Mouse (Mus musculus): Measurements from ENCODE around the gene Slc6a11. TPM values are rescaled to one million over a fixed set of nuclear protein-coding genes. Genes with fewer than 3 reads are reported as not detected.

The Slc6a11 gene
- total and polyA plus RNA-seq, 3 experiments = not detected

GRCm38 (mm10) chr6:114228196-114228595 is 97.2 kb downstream of the Slc6a11 start:
- Histone ChIP-seq H3K79me2 (ENCODE audit: control insufficient read depth, insufficient read depth, low read length, poor library complexity) (no peaks in the 10 kb centered on the region), H3K9ac (ENCODE audit: control insufficient read depth, low read depth, low read length, poor library complexity, severe bottlenecking) (no peak overlapping the region), H3K9me3 (replicated peaks; ENCODE audit: insufficient read depth, low read length) (no peaks in the 10 kb centered on the region), H3K27me3 (ENCODE audit: control insufficient read depth in 1 of 2, insufficient read depth in 2 of 2, low read length in 2 of 2) (no peaks in the 10 kb centered on the region), H3K36me3 (ENCODE audit: control insufficient read depth in 1 of 2, insufficient read depth in 2 of 2, low read length in 2 of 2) (no peaks in the 10 kb centered on the region), H3K27ac (ENCODE audit: control insufficient read depth, low read depth, low read length) (no peak overlapping the region), H3K4me1 (ENCODE audit: control insufficient read depth in 1 of 2, insufficient read depth in 2 of 2, low read length in 2 of 2) (no peaks in the 10 kb centered on the region), H3K4me3 (ENCODE audit: control insufficient read depth in 1 of 2, insufficient read depth in 1 of 2, low read depth in 2 of 2, low read length in 2 of 2) (no peak overlapping the region)
- TF ChIP-seq MEF2A (IDR thresholded peaks at IDR 0.05; ENCODE audit: extremely low read depth, insufficient replicate concordance, low read depth, low read length, poor library complexity, severe bottlenecking) (no peak), ZKSCAN1 (IDR thresholded peaks at IDR 0.05; ENCODE audit: low read depth, low read length) (no peak), CHD2 (IDR thresholded peaks at IDR 0.05; ENCODE audit: low read length) (no peak), RAD21 (IDR thresholded peaks at IDR 0.05; ENCODE audit: low read depth, low read length) (no peak), TBP (IDR thresholded peaks at IDR 0.05; ENCODE audit: low read depth, low read length) (no peak), JUND (IDR thresholded peaks at IDR 0.05; ENCODE audit: low read depth, low read length) (no peak)
- DNase-seq (ENCODE audit: low read depth, low spot score) = no peak

DNA sequence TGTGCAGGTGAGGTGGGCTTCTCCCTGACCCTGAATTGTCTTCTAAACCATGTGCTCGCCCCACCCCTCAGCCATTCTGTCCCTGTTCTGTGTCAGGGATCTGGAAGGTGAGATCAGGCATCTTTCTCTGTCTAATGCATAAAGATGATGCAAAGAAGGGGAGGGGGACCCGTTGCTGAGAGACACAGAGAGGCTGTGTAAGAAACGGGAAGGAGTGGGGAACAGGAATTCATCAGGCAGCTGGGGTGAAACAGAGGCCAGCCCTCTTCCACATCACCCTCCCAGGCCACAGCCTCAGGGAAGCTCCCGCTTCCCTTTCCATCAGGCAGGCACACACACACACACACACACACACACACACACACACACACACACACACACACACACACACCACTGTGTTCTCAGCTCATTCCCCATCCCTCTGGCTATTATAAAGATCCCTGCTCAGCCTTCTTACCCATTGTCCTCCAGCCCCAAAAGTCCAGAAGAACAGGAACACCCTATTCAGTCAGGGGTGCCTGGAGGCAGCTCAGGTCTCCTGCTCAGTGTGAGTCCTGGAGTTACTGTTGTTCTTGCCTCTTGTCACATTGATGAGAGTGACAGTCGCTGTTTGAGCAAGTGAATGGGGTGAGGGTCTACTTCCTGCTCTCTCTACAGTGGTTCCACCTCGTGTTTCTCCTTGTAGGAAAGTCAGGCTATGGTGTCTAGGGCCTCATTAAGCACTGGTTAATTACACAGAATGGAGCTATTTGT is 108.0 kb downstream of the Slc6a11 start:
- H3K27me3 ChIP-seq (ENCODE audit: control insufficient read depth in 1 of 2, insufficient read depth in 2 of 2, low read length in 2 of 2) = no peaks in the 10 kb centered on the region
- H3K9ac ChIP-seq (ENCODE audit: control insufficient read depth, low read depth, low read length, poor library complexity, severe bottlenecking) = no peak overlapping the region
- H3K9me3 ChIP-seq (replicated peaks; ENCODE audit: insufficient read depth, low read length) = no peaks in the 10 kb centered on the region
- DNase-seq (ENCODE audit: low read depth, low spot score) = no peak
- H3K27ac ChIP-seq (ENCODE audit: control insufficient read depth, low read depth, low read length) = no peak overlapping the region
- no peaks in the 10 kb centered on the region for H3K79me2 ChIP-seq (ENCODE audit: control insufficient read depth, insufficient read depth, low read length, poor library complexity)
- H3K4me3 ChIP-seq (ENCODE audit: control insufficient read depth in 1 of 2, insufficient read depth in 1 of 2, low read depth in 2 of 2, low read length in 2 of 2) = no peak overlapping the region
- no peaks in the 10 kb centered on the region for H3K36me3 ChIP-seq (ENCODE audit: control insufficient read depth in 1 of 2, insufficient read depth in 2 of 2, low read length in 2 of 2)
- TF ChIP-seq EP300 (IDR thresholded peaks at IDR 0.05; ENCODE audit: low read depth in 1 of 2, low read length in 2 of 2) (no peak), POLR2AphosphoS2 (IDR thresholded peaks at IDR 0.05; ENCODE audit: low read length) (no peak), RCOR1 (IDR thresholded peaks at IDR 0.05; ENCODE audit: low read depth, low read length) (no peak), POLR2AphosphoS5 (IDR thresholded peaks at IDR 0.05; ENCODE audit: borderline replicate concordance, low read depth, low read length) (no peak), ELF1 (IDR thresholded peaks at IDR 0.05; ENCODE audit: low read depth, low read length) (no peak), SIN3A (IDR thresholded peaks at IDR 0.05; ENCODE audit: low read length) (no peak), TAL1 (IDR thresholded peaks at IDR 0.05; ENCODE audit: low read length) (no peak), MAFK (IDR thresholded peaks at IDR 0.05; ENCODE audit: borderline replicate concordance, low read depth, low read length) (no peak), JUND (IDR thresholded peaks at IDR 0.05; ENCODE audit: low read depth, low read length) (no peak), ZKSCAN1 (IDR thresholded peaks at IDR 0.05; ENCODE audit: low read depth, low read length) (no peak), RAD21 (IDR thresholded peaks at IDR 0.05; ENCODE audit: low read depth, low read length) (no peak), ETS1 (IDR thresholded peaks at IDR 0.05; ENCODE audit: low read depth, low read length) (no peak), TBP (IDR thresholded peaks at IDR 0.05; ENCODE audit: low read depth, low read length) (no peak), ZMIZ1 (IDR thresholded peaks at IDR 0.05; ENCODE audit: low read depth, low read length) (no peak), NRF1 (IDR thresholded peaks at IDR 0.05; ENCODE audit: insufficient read depth, low read depth, low read length, poor library complexity, severe bottlenecking) (no peak)
- no peaks in the 10 kb centered on the region for H3K4me1 ChIP-seq (ENCODE audit: control insufficient read depth in 1 of 2, insufficient read depth in 2 of 2, low read length in 2 of 2)

All from MEL (cell line).